Mouse (Mus musculus) limb, embryonic 11.5 days (tissue): ENCODE results near the gene Ctsd. TPM values are rescaled to one million over a fixed set of nuclear protein-coding genes. Genes with fewer than 3 reads are reported as not detected.

Experiments used
- ATAC-seq: fragments of 200-750 bp; cut with Nextera tagmentation; 2 replicates; pipeline ENCODE4 v1.8.0; 2017; ENCODE audit warnings: low read depth; ENCODE audit not compliant: insufficient number of reproducible peaks, low FRiP score, low TSS enrichment
- DNase-seq: peaks from one replicate; pipeline ENCODE4 v3.0.0-alpha.2; 2015; ENCODE audit warnings: low spot score
- H3K27ac ChIP-seq: fragments of 300-500 bp; sonication (generic); replicated peaks from 2 replicates; pipeline ENCODE4 v1.5.1; 2014; ENCODE audit warnings: low read depth, mild to moderate bottlenecking, low read length
- H3K27me3 ChIP-seq: fragments of 300-500 bp; sonication (generic); 2 replicates; pipeline ENCODE4 v1.6.1; 2014; ENCODE audit warnings: mild to moderate bottlenecking, low read length, mixed read lengths; ENCODE audit not compliant: control insufficient read depth, insufficient read depth
- H3K36me3 ChIP-seq: fragments of 300-500 bp; sonication (generic); 2 replicates; pipeline ENCODE4 v1.6.1; 2014; ENCODE audit warnings: mild to moderate bottlenecking, low read length, moderate library complexity, mixed read lengths; ENCODE audit not compliant: control insufficient read depth, insufficient read depth
- H3K4me1 ChIP-seq: fragments of 300-500 bp; sonication (generic); 2 replicates; pipeline ENCODE4 v1.6.1; 2014; ENCODE audit warnings: low read length, mixed read lengths; ENCODE audit not compliant: control insufficient read depth, insufficient read depth
- H3K4me2 ChIP-seq: fragments of 300-500 bp; sonication (generic); 2 replicates; pipeline ENCODE4 v1.6.1; 2014; ENCODE audit warnings: low read depth, mild to moderate bottlenecking, moderate library complexity; ENCODE audit not compliant: severe bottlenecking
- H3K4me3 ChIP-seq: fragments of 300-500 bp; sonication (generic); 2 replicates; pipeline ENCODE4 v1.5.1; 2014; ENCODE audit warnings: low read depth, low read length
- H3K9ac ChIP-seq: fragments of 300-500 bp; sonication (generic); 2 replicates; pipeline ENCODE4 v1.6.1; 2014; ENCODE audit warnings: mild to moderate bottlenecking, low read length
- H3K9me3 ChIP-seq: fragments of 300-500 bp; sonication (generic); 2 replicates; pipeline ENCODE4 v1.6.1; 2016; ENCODE audit warnings: low read length; ENCODE audit not compliant: control insufficient read depth
- WGBS: fragments of 180-500 bp; shearing (Covaris S2); extraction: QIAGEN DNeasy Blood & Tissue Kit; methylation state at CpG from one replicate; pipeline ENCODE4 v1.1.7; 2014; 5-methylcytosine and 5-hydroxymethylcytosine counted together
- polyA plus RNA-seq: library from polyadenylated mRNA; unstranded; fragments of >200 nt; fragmentation: Nextera tagmentation; extraction: Ambion mirVana; gene quantifications from 2 replicates; pipeline ENCODE4 v1.2.1, GENCODE M21; 2014

Ctsd gene
- polyA plus RNA-seq, 1 experiment from 2014 or later, result 133 TPM

- Histone ChIP-seq H3K4me1 (no peaks in the 10 kb centered on the region), H3K4me2 (no peak overlapping the region), H3K9me3 (no peaks in the 10 kb centered on the region), H3K36me3 (peaks cover 9% of the 10 kb centered on the region), H3K4me3 (no peak overlapping the region), H3K27ac (no peak overlapping the region), H3K9ac (no peak overlapping the region), H3K27me3 (peaks cover 27% of the 10 kb centered on the region)
- no peak for ATAC-seq
- 82% methylated on average over 6 of the region's 6 CpGs for WGBS
- no peak for DNase-seq
Observed at GRCm38 (mm10) chr7:142375261-142375724, 12.5 kb downstream of the Ctsd start.

- DNase-seq, result no peak
- no peak for ATAC-seq
- Histone ChIP-seq H3K9me3 (no peaks in the 10 kb centered on the region), H3K27me3 (peaks cover 32% of the 10 kb centered on the region), H3K4me3 (no peak overlapping the region), H3K4me1 (no peaks in the 10 kb centered on the region), H3K4me2 (no peak overlapping the region), H3K9ac (no peak overlapping the region), H3K27ac (no peak overlapping the region), H3K36me3 (peaks cover 2% of the 10 kb centered on the region; the same call in 1 of the 2 replicates)
- WGBS, result 87% methylated on average over 5 of the region's 5 CpGs
Observed at GRCm38 (mm10) chr7:142374413-142375015, 13.3 kb downstream of the Ctsd start.

GRCm38 (mm10) chr7:142373641-142374412 lies 14.0 kb downstream of the Ctsd start, which contains the start of gene Ifitm10:
Gene Ifitm10 (minus strand): TSS chr7:142373753.
- H3K27me3 ChIP-seq, result peaks cover 32% of the 10 kb centered on the region
- no peak within 1 kb of the TSS for H3K4me2 ChIP-seq
- H3K9me3 ChIP-seq, result no peaks in the 10 kb centered on the region
- H3K36me3 ChIP-seq, result peaks cover 2% of the 10 kb centered on the region; the same call in 1 of the 2 replicates
- DNase-seq, result no peak
- H3K4me1 ChIP-seq, result no peaks in the 10 kb centered on the region
- no peak within 1 kb of the TSS for H3K9ac ChIP-seq
- 61% methylated on average over 8 of the region's 8 CpGs for WGBS
- no peak for ATAC-seq
- no peak within 1 kb of the TSS for H3K4me3 ChIP-seq
- H3K27ac ChIP-seq, result no peak within 1 kb of the TSS

- no peak overlapping the region for H3K4me2 ChIP-seq
- no peaks in the 10 kb centered on the region for H3K4me1 ChIP-seq
- H3K27ac ChIP-seq, result no peak overlapping the region
- H3K36me3 ChIP-seq, result no peaks in the 10 kb centered on the region; the same call in 1 of the 2 replicates
- 79% methylated on average over 5 of the region's 5 CpGs for WGBS
- no peak overlapping the region for H3K9ac ChIP-seq
- no peak overlapping the region for H3K4me3 ChIP-seq
- peaks cover 32% of the 10 kb centered on the region for H3K27me3 ChIP-seq
- H3K9me3 ChIP-seq, result no peaks in the 10 kb centered on the region
- ATAC-seq (no peak), DNase-seq (no peak)
Observed at GRCm38 (mm10) chr7:142373039-142373438, 14.8 kb downstream of the Ctsd start.

GRCm38 (mm10) chr7:142371768-142372661 lies 15.8 kb downstream of the Ctsd start:
- peak; percentile 46; the same call in 1 of the 2 replicates for ATAC-seq
- H3K27me3 ChIP-seq, result peaks cover 32% of the 10 kb centered on the region
- H3K9me3 ChIP-seq, result no peaks in the 10 kb centered on the region
- peak overlapping the region; percentile 20 for H3K4me3 ChIP-seq
- no peaks in the 10 kb centered on the region for H3K4me1 ChIP-seq
- 2% methylated on average over 59 of the region's 64 CpGs for WGBS
- H3K4me2 ChIP-seq, result peak overlapping the region; percentile 59
- no peaks in the 10 kb centered on the region; the same call in 1 of the 2 replicates for H3K36me3 ChIP-seq
- H3K27ac ChIP-seq, result no peak overlapping the region
- peak; percentile 32 for DNase-seq
- no peak overlapping the region for H3K9ac ChIP-seq

GRCm38 (mm10) chr7:142371398-142371767 lies 16.5 kb downstream of the Ctsd start:
- Histone ChIP-seq H3K9me3 (no peaks in the 10 kb centered on the region), H3K27me3 (peaks cover 32% of the 10 kb centered on the region), H3K36me3 (no peaks in the 10 kb centered on the region; the same call in 1 of the 2 replicates), H3K4me1 (no peaks in the 10 kb centered on the region), H3K27ac (no peak overlapping the region), H3K4me3 (peak overlapping the region; percentile 20), H3K4me2 (peak overlapping the region; percentile 59), H3K9ac (no peak overlapping the region)
- DNase-seq (no peak), ATAC-seq (no peak)
- WGBS, result 29% methylated on average over 11 of the region's 11 CpGs

GRCm38 (mm10) chr7:142370937-142371336 lies 16.9 kb downstream of the Ctsd start:
- H3K9ac ChIP-seq, result no peak overlapping the region
- no peaks in the 10 kb centered on the region; the same call in 1 of the 2 replicates for H3K36me3 ChIP-seq
- H3K9me3 ChIP-seq, result no peaks in the 10 kb centered on the region
- WGBS, result 81% methylated on average over 18 of the region's 18 CpGs
- H3K4me2 ChIP-seq, result no peak overlapping the region
- H3K4me1 ChIP-seq, result no peaks in the 10 kb centered on the region
- peaks cover 32% of the 10 kb centered on the region for H3K27me3 ChIP-seq
- H3K4me3 ChIP-seq, result no peak overlapping the region
- H3K27ac ChIP-seq, result no peak overlapping the region
- ATAC-seq, result no peak
- DNase-seq, result no peak

- Histone ChIP-seq H3K36me3 (no peaks in the 10 kb centered on the region), H3K9me3 (no peaks in the 10 kb centered on the region), H3K9ac (no peak overlapping the region), H3K4me2 (no peak overlapping the region), H3K27ac (no peak overlapping the region), H3K27me3 (peaks cover 32% of the 10 kb centered on the region), H3K4me3 (no peak overlapping the region), H3K4me1 (no peaks in the 10 kb centered on the region)
- WGBS, result 74% methylated on average over 6 of the region's 6 CpGs
- ATAC-seq (no peak), DNase-seq (no peak)
Observed at GRCm38 (mm10) chr7:142369820-142370219, 18.0 kb downstream of the Ctsd start.
